Mouse (Mus musculus) liver, adult (tissue): ENCODE data around the gene Vps37c.

Source experiments
- GATA4 ChIP-seq: IDR thresholded peaks from 2 replicates; pipeline ENCODE4 v1.6.1; 2014; ENCODE audit warnings: mild to moderate bottlenecking, low read length; ENCODE audit not compliant: insufficient replicate concordance

Vps37c gene

GRCm38 (mm10) chr19:10740641-10741440 lies 52.3 kb downstream of the Vps37c start:
- TF ChIP-seq GATA4, result no peak

GRCm38 (mm10) chr19:10742145-10742544 lies 53.6 kb downstream of the Vps37c start:
- TF ChIP-seq GATA4, result no peak

DNA sequence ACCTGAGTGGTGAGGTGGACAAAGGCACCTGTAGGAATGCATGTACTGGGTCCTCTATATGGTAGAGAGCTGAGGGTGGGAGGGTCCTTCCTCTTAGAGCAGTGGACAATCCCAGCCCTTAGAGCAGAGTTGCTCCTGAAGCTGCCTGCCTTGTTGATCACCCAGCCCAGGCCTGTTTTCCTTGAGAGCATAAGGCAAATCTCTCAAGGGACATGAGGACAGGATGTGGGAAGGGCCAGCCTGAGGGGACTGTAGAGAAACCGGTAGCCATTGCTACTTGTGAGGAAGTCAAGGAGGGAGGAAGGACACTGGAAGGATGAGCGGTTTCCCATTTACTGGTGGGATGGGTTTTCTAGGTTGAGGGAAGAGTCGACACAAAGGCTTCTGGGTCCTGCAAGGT lies 54.0 kb downstream of the Vps37c start:
- TF ChIP-seq GATA4, result no peak

DNA sequence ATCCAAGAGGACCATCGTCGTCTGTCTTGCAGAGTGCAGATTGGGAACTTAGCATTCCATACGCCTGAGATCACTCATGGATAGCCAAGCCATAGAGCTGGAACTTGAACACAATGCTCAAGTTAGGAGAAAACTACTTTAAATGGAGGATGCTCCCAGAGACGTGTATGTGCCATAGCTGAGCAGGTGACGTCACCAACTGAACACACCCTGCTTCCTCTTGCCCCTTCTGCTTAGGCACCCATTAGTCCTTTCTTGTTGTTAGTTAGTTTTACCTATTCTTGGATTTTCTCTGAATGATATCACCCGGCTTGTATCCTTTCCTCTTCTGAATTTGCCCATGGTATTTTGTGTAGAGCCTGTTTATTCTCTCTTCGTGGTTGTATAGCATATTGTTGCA lies 58.6 kb downstream of the Vps37c start:
- TF ChIP-seq GATA4, result no peak

DNA sequence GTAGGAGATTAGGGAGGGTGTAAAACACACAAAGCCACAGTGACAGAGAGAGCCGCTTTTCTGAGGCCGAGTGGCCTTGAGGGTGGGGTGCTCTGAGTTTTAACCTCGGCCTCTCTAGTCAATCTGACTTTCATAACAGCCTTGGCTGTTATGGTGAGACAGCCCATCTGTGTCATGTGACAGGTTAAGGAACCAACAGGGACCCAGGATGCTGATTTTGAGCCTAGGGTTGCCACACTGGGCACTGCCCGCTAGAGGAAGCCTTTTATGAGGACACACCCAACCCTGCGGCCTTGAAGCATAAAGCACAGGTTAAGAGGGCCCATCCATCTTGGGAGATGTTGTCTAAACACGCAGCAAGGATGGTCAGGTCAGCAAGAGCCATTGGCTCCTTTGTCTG lies 59.2 kb downstream of the Vps37c start:
- TF ChIP-seq GATA4, result no peak

DNA sequence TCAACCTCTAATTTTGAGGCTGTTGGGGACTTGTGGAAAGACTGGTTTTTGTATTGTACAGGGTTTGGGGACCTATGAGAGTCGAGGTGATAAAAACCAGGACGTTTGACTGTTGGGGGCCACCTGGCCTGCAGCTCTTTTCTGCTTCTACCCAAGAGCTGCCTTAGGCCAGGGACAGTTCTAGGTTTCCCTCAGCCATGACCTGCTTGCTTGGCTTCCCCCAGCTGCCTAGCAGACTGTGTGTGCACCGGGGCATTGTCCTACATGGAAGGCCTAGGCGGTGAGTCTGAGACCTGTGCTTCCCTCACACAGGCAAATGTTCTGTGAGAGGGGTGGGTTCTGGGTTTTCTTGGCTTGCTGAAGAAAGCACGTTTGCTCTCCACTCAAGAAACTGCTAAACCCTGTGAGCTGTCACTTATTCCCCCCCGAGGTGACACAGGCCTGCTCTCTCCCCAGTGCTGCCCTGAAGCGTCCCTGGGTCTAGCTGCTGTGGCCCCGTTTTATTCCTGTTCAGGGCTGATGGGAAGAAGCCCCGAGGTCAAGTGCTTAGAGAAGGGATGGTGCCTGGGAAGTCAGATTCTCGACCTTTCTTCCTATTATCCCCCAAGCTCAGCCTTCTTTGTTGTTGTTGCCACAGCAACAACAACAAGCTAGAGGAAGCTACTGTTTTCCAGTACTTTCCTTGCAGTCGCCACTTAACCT lies 60.0 kb downstream of the Vps37c start:
- TF ChIP-seq GATA4, result no peak

DNA sequence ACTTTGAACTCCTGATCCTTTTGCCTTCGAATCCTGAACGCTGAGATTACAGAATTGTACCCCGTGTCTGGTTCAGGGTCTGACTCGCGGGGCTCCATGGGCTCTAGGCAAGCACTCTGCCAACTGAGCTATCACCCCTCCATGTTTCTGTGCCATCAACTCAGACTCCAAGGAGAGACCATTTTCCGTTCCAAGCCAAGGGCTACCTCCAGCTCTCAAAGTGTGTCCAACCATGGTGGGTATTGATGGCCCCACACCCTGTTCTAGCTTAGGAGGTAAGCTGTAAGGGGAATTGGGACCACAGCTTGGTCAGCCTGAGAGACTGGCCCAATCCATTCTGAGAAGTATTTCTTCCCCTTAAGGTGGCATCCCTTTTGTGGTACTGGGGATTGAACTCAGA lies 60.8 kb downstream of the Vps37c start:
- TF ChIP-seq GATA4, result no peak

GRCm38 (mm10) chr19:10750161-10750560 lies 61.6 kb downstream of the Vps37c start:
- TF ChIP-seq GATA4, result no peak

DNA sequence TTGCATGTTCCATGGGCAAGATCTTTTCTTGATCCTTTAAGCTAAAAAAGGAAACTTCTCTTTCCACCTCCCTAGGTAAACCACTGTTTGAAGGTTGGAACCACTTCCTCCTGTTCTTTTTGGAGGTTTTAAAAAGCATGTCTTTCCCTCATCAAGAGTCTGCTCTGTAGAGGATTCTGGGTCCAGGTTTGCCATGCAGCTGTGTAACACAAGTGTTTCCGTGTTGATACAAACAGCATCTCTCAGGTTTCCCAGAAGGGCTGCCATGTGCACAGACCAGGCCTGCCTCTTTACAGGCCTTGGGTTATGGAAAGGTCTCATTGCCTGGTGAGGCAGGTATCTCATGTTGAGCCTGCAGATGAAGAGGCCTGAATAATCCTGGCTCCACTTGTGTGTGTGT lies 63.1 kb downstream of the Vps37c start:
- no peak for TF ChIP-seq GATA4

DNA sequence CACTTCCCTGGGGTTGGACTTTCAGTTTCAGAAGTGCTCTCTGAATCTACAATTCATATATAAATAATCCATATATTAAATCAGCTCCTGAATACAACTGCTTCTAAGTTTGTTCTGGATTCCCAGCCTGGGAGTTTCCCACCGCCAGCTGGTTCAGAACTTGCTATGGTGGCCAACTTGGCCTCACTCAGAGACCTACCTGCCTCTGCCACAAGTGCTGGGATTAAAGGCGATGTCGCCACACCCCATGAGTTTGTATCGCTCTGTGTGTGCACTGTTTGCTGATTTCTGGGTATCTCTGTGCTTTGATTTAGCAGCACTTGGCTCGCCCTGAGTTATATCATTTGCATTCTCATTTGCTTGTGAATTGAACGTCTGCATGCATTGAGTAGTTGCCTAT lies 63.6 kb downstream of the Vps37c start:
- no peak for TF ChIP-seq GATA4

GRCm38 (mm10) chr19:10752646-10753045 lies 64.1 kb downstream of the Vps37c start:
- TF ChIP-seq GATA4, result no peak

GRCm38 (mm10) chr19:10757125-10757524 lies 68.6 kb downstream of the Vps37c start:
- TF ChIP-seq GATA4, result no peak

DNA sequence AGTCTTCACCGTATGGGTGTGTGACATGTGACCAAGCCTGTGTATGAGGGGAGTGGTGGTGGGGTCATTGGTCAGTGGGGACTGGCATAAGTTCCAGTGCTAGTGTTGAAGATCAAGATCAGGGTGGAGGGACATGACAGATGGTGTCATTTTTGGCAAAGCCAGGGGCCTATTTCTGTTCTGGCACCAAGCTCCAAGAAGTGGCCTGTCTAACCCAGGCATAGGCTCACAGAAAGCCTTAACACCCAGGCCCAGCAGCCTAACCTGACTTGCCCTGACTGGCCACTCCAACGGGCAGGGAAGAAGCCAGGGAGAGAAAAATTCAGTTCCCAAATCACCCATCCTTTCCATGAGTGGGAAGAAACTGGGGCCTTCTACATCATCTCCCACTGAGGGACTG lies 69.0 kb downstream of the Vps37c start:
- TF ChIP-seq GATA4, result no peak

DNA sequence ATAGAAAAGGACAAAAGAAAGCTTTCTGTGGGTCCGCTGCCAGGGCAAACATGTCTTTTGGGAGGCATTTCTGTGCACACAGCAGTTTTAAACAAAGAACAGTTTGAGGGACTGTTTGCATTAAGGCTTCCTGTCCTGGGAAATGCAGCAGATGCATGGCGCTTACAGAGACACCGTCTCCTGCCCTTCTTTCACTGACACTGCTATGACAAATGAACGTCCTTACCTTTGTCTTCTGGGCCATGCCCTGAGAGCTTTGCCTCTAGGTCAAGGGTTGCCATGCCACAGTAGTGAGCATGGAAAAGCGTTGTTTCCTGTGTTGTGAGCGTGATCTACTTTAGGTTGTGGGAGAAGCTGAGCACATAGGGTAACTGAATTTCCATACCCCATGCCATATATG lies 70.2 kb downstream of the Vps37c start:
- TF ChIP-seq GATA4, result no peak

DNA sequence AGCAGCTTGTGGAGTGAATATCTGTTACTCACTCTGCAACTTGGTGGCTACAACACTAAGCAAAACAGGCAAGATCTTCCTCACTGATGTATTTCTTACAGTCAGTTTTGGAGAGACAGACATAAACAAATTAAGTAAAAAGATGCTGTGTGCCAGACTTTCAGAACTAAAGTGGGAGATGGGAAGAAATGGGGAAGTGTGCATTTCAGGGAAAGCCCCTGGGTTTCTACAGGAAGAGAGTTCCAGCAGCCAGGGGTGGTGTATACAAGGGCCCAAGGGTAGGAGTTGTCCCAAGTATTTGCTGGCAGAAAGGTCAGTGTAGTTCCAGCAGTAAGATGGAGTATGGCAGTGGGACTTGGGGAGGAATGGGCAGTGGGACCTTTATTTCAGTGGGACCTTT lies 71.0 kb downstream of the Vps37c start:
- TF ChIP-seq GATA4, result no peak

GRCm38 (mm10) chr19:10759983-10760831 lies 71.7 kb downstream of the Vps37c start:
- no peak for TF ChIP-seq GATA4
